Mouse (Mus musculus) stomach, postnatal 0 days (tissue): ENCODE data around the gene Lrp6.

ENCODE experiments used
- CTCF ChIP-seq: IDR thresholded peaks from 2 replicates; pipeline ENCODE4 v1.5.1; 2016; ENCODE audit warnings: antibody characterized with exemption, low read depth, mild to moderate bottlenecking, moderate library complexity
- EP300 ChIP-seq: optimal IDR thresholded peaks from 2 replicates; pipeline ENCODE3; 2016; ENCODE audit warnings: antibody characterized with exemption

- no peak for TF ChIP-seq EP300
- TF ChIP-seq CTCF, result no peak
Observed at GRCm38 (mm10) chr6:134602371-134603003, 35.7 kb upstream of the Lrp6 start.
